Mouse (Mus musculus): Measurements from ENCODE around the gene Nbl1. TPM values are rescaled to one million over a fixed set of nuclear protein-coding genes. Genes with fewer than 3 reads are reported as not detected.

Nbl1 gene
- total and polyA plus RNA-seq, 3 experiments = 0.89 to 2.0 (median 1.5) TPM

- in situ Hi-C loops (cut with MboI; ENCODE audit: low pct_ligation_motif_present, low pct_unique_long_range_greater_than_20kb, low sequenced_read_pairs) (loop anchor here (5.0 kb wide), 1 partner anchor 45 kb away; no protein-coding TSS in a partner anchor), dilution Hi-C loops (cut with MboI; ENCODE audit: extremely low pct_ligation_motif_present, extremely low pct_unique_long_range_greater_than_20kb, low sequenced_read_pairs) (no loop called here)
- Histone ChIP-seq H3K36me3 (replicated peaks in 1 of 2; ENCODE audit: control insufficient read depth in 1 of 2, insufficient read depth in 1 of 2, low read length in 1 of 2) (peaks cover 0 to 9% of the 10 kb centered on the region in 2 experiments), H3K9me3 (replicated peaks; ENCODE audit: low read length) (peaks cover 7% of the 10 kb centered on the region), H3K4me3 (replicated peaks in 1 of 3; ENCODE audit: low read depth in 2 of 3, low read length in 2 of 3, poor library complexity in 1 of 3) (peak overlapping the region; percentile 31 to 41 (median 35)), H3K27me3 (replicated peaks) (no peaks in the 10 kb centered on the region), H3K27ac (ENCODE audit: insufficient read depth, low read depth) (0 out of 2 replicates have a peak overlapping the region, but pooled peaks have one; percentile 0), H3K79me2 (replicated peaks; ENCODE audit: control insufficient read depth, extremely low read depth, insufficient read depth, poor library complexity, severe bottlenecking) (peaks cover 37% of the 10 kb centered on the region), H3K4me1 (ENCODE audit: control insufficient read depth in 1 of 2, insufficient read depth in 2 of 2) (peaks cover 9 to 36% of the 10 kb centered on the region in 2 experiments), H3K9ac (ENCODE audit: insufficient read depth, low read depth) (peak overlapping the region; percentile 41; the same call in 1 of the 2 replicates), H3K4me2 (ENCODE audit: insufficient read depth, low read depth, poor library complexity, severe bottlenecking) (peak overlapping the region; percentile 88)
- peak; percentile 62 for DNase-seq (ENCODE audit: extremely low read depth)
- 0 out of 2 replicates have a peak, but pooled peaks have one; percentile 27 for TF ChIP-seq MXI1 (IDR thresholded peaks at IDR 0.05; ENCODE audit: low read depth, low read length)
- TF ChIP-seq RCOR1 (conservative IDR thresholded peaks at IDR 0.05; ENCODE audit: low read depth, low read length) = no peak
- peak; percentile 49; the same call in 1 of the 2 replicates for TF ChIP-seq TCF12 (IDR thresholded peaks at IDR 0.05; ENCODE audit: low read depth, low read length)
- no peak for TF ChIP-seq HCFC1 (IDR thresholded peaks at IDR 0.05; ENCODE audit: low read depth, low read length)
- TF ChIP-seq KAT2A (IDR thresholded peaks at IDR 0.05; ENCODE audit: insufficient replicate concordance, low read length) = no peak
- no peak for TF ChIP-seq NRF1 (IDR thresholded peaks at IDR 0.05; ENCODE audit: low read depth, low read length)
- TF ChIP-seq POLR2A (IDR thresholded peaks at IDR 0.05; ENCODE audit: low read depth, low read length) = peak; percentile 18; the same call in 1 of the 2 replicates
- 0 out of 2 replicates have a peak, but pooled peaks have one; percentile 6 for TF ChIP-seq NELFE (IDR thresholded peaks at IDR 0.05; ENCODE audit: low read depth, low read length)
- peak; percentile 47; the same call in 1 of the 2 replicates for TF ChIP-seq EP300 (IDR thresholded peaks at IDR 0.05; ENCODE audit: low read length)
- peak; percentile 67 for TF ChIP-seq MAX (IDR thresholded peaks at IDR 0.05; ENCODE audit: low read length)
- no peak for TF ChIP-seq JUN (IDR thresholded peaks at IDR 0.05; ENCODE audit: insufficient read depth, low read depth, low read length)
- peak; percentile 46; the same call in 1 of the 2 replicates for TF ChIP-seq MYC (IDR thresholded peaks at IDR 0.05; ENCODE audit: low read depth, low read length)
- peak; percentile 62; the same call in 1 of the 2 replicates for TF ChIP-seq ETS1 (conservative IDR thresholded peaks at IDR 0.05; ENCODE audit: low read depth, low read length)
- no peak for TF ChIP-seq ZMIZ1 (IDR thresholded peaks at IDR 0.05; ENCODE audit: low read depth, low read length)
- no peak for TF ChIP-seq BHLHE40 (IDR thresholded peaks at IDR 0.05; ENCODE audit: low read depth, low read length)
- no peak for TF ChIP-seq SMC3 (IDR thresholded peaks at IDR 0.05; ENCODE audit: low read depth, low read length)
- no peak for TF ChIP-seq ELF1 (IDR thresholded peaks at IDR 0.05; ENCODE audit: low read depth, low read length)
- 0 out of 2 replicates have a peak, but pooled peaks have one; percentile 22 for TF ChIP-seq MEF2A (IDR thresholded peaks at IDR 0.05; ENCODE audit: borderline replicate concordance, low read depth, low read length)
- TF ChIP-seq ZC3H11A (IDR thresholded peaks at IDR 0.05; ENCODE audit: low read depth, low read length) = no peak
- TF ChIP-seq CTCF (conservative IDR thresholded peaks at IDR 0.05 in 1 of 2, IDR thresholded peaks at IDR 0.05 in 1 of 2; ENCODE audit: low read depth in 2 of 2, low read length in 2 of 2) = no peak
- no peak for TF ChIP-seq RAD21 (IDR thresholded peaks at IDR 0.05; ENCODE audit: low read depth, low read length)
These were observed 39.3 kb upstream of the Nbl1 start for GRCm38 (mm10) chr4:139131858-139132672.
